Mouse (Mus musculus) hindbrain, embryonic 13.5 days (tissue): Measurements from ENCODE around the gene Gm5475. TPM values are rescaled to one million over a fixed set of nuclear protein-coding genes. Genes with fewer than 3 reads are reported as not detected.
A peak's percentile ranks its signal among the peaks of the same experiment; 100 is the strongest.

Source experiments
- ATAC-seq: fragments of 200-750 bp; cut with Nextera tagmentation; 2 replicates; pipeline ENCODE4 v1.8.0; 2017; ENCODE audit warnings: moderate TSS enrichment; ENCODE audit not compliant: low FRiP score
- H3K27ac ChIP-seq: fragments of 300-500 bp; sonication (generic); 2 replicates; pipeline ENCODE4 v1.5.1; 2015; ENCODE audit warnings: inconsistent platforms, mild to moderate bottlenecking, moderate library complexity
- H3K27me3 ChIP-seq: fragments of 300-500 bp; sonication (generic); 2 replicates; pipeline ENCODE4 v1.6.1; 2015; ENCODE audit warnings: mild to moderate bottlenecking, inconsistent platforms
- H3K36me3 ChIP-seq: fragments of 300-500 bp; sonication (generic); 2 replicates; pipeline ENCODE4 v1.6.1; 2015; ENCODE audit warnings: mild to moderate bottlenecking, inconsistent platforms
- H3K4me1 ChIP-seq: fragments of 300-500 bp; sonication (generic); replicated peaks from 2 replicates; pipeline ENCODE4 v1.6.1; 2015; ENCODE audit warnings: inconsistent platforms
- H3K4me2 ChIP-seq: fragments of 300-500 bp; sonication (generic); 2 replicates; pipeline ENCODE4 v1.6.1; 2015; ENCODE audit warnings: inconsistent platforms, mild to moderate bottlenecking, moderate library complexity
- H3K4me3 ChIP-seq: fragments of 300-500 bp; sonication (generic); 2 replicates; pipeline ENCODE4 v1.5.1; 2015; ENCODE audit warnings: mild to moderate bottlenecking, inconsistent platforms
- H3K9ac ChIP-seq: fragments of 300-500 bp; sonication (generic); 2 replicates; pipeline ENCODE4 v1.6.1; 2015; ENCODE audit warnings: mild to moderate bottlenecking, inconsistent platforms
- H3K9me3 ChIP-seq: fragments of 300-500 bp; sonication (generic); 2 replicates; pipeline ENCODE4 v1.6.1; 2016; ENCODE audit warnings: inconsistent platforms
- WGBS: fragments of 180-500 bp; shearing (Covaris S2); methylation state at CpG from one replicate; pipeline ENCODE4 v1.1.7; 2015; 5-methylcytosine and 5-hydroxymethylcytosine counted together
- polyA plus RNA-seq: library from polyadenylated mRNA; unstranded; fragments of >200 nt; fragmentation: Nextera tagmentation; extraction: Ambion mirVana; gene quantifications from 2 replicates; pipeline ENCODE4 v1.2.1, GENCODE M21; 2015

Gm5475 gene
- polyA plus RNA-seq, 1 experiment from 2014 or later = 0.10 TPM

DNA sequence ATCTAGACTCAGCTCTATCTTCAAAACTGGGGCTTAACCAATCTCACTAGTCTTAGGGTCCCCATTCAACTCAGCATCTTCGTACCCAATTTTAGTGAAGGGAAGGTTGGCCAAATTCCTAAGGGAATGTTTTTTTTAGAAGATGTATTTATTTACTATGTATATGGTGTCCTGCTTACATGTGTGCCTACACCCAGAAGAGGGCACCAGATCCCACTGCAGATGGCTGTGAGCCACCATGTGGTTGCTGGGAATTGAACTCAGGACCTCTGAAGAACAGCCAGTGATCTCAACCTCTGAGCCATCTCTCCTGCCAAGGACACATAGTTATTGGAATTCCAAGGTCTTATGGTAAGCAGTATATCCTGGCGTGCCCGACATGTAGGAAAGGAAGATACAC lies 26.4 kb upstream of the Gm5475 start:
- peaks cover 77% of the 10 kb centered on the region for H3K36me3 ChIP-seq
- H3K4me3 ChIP-seq = no peak overlapping the region
- WGBS = 97% methylated on average over 3 of the region's 3 CpGs

DNA sequence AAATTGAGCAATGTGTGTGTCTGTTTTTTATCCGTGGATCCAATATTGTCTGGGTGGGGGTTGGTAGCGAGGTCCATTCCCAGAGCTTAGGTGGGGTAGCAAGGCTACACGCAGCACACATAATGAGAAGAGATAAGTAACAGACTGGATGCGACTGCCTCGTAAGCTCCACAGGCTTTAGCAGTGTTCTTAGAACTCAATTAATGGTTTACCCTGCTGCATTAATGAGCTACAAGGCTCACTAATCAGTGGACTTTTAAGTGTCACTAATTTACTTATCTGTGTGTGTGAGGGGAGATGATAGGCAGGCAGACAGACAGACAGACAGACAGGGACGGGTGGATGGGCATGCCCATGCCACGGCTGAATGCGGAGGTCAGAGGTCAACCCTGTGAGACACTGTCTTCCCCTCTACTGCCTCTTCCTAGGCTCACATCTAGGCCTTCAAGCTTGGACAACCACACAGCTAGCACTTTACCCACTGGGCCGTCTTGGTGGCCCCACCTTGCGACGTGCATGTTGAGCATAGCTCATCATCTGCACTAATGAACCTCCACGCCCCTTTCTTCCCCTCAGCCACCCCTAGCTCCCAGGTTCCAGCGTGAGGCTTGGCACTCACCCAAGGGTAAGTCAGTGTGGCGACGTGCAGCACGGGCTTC lies 21.2 kb upstream of the Gm5475 start:
- WGBS = 86% methylated on average over 16 of the region's 16 CpGs
- Histone ChIP-seq H3K9me3 (no peaks in the 10 kb centered on the region), H3K36me3 (peaks cover 99% of the 10 kb centered on the region), H3K9ac (no peak overlapping the region), H3K4me1 (no peaks in the 10 kb centered on the region), H3K27me3 (no peaks in the 10 kb centered on the region), H3K4me3 (no peak overlapping the region), H3K4me2 (no peak overlapping the region), H3K27ac (no peak overlapping the region)
- ATAC-seq = no peak

More for the DNA sequence above, 26.4 kb upstream of the Gm5475 start:
- H3K4me1 ChIP-seq = no peaks in the 10 kb centered on the region
- no peaks in the 10 kb centered on the region for H3K9me3 ChIP-seq
- ATAC-seq = no peak
- H3K9ac ChIP-seq = no peak overlapping the region
- no peak overlapping the region for H3K27ac ChIP-seq
- H3K4me2 ChIP-seq = no peak overlapping the region
- H3K27me3 ChIP-seq = no peaks in the 10 kb centered on the region

DNA sequence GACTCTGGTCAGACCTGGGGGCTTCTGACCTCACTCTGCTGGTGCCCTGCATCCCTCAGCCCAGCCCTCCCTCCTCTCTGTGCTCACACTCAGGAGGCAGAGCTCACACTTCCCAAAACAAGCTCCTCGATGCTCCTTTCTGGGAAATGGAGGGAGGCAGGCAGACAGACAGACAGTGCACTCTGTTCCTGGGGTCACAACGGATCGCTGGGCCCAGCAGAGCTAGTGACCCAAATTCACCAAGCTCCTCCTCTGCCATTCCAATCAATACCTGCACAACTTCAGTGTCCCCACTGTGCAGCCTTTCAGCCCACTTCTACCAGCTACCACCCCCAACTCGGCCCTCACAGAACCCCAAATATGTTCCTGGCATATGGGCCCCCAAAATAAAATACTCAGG lies 20.1 kb upstream of the Gm5475 start:
- H3K4me1 ChIP-seq = no peaks in the 10 kb centered on the region
- H3K36me3 ChIP-seq = peaks cover 95% of the 10 kb centered on the region
- no peak overlapping the region for H3K4me2 ChIP-seq
- H3K9me3 ChIP-seq = no peaks in the 10 kb centered on the region
- no peaks in the 10 kb centered on the region for H3K27me3 ChIP-seq
- no peak overlapping the region for H3K27ac ChIP-seq
- H3K4me3 ChIP-seq = no peak overlapping the region
- ATAC-seq = no peak
- no peak overlapping the region for H3K9ac ChIP-seq
- 92% methylated on average over 4 of the region's 4 CpGs for WGBS

DNA sequence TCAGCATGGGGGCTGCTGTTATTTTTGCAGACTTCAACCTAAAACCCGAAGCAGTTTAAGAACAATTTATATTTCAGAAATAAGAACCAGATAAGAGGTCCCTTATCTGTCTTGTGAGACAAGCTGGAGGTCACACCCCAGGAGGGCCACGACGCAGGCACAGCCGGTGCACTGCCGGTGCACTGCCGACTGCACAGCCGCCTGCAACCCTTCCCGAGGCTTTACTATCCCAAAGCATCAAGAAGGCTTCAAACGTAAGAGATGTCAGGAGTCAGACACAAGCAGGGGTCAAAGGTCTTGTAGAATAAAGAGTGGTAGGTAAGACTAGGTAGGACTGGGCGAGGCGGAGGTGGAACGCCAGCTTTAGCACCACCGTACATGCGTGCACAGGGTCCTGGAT lies 19.6 kb upstream of the Gm5475 start:
- H3K9me3 ChIP-seq = no peaks in the 10 kb centered on the region
- peaks cover 93% of the 10 kb centered on the region for H3K36me3 ChIP-seq
- no peaks in the 10 kb centered on the region for H3K27me3 ChIP-seq
- ATAC-seq = no peak
- no peak overlapping the region for H3K9ac ChIP-seq
- H3K4me3 ChIP-seq = no peak overlapping the region
- 93% methylated on average over 14 of the region's 14 CpGs for WGBS
- H3K4me1 ChIP-seq = no peaks in the 10 kb centered on the region
- H3K27ac ChIP-seq = no peak overlapping the region
- no peak overlapping the region for H3K4me2 ChIP-seq

DNA sequence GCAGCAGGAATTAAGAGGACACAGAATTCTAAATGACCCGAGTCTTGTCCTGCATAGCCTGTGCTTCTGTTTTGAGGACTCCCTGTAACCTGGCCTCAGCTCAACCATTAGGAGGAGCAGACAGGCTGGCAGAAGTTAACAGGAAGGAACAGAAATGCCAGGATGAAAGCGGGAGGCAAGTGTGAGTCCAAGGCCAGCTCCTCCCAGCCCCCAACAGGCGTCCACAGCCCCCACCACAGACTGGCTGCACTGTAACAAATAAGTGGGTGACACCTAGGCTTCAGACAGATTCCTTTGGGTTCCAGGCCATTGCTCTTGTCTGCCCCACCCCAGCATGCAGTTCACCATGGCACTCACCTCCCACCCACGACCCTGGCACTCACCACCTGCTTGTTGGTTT lies 19.1 kb upstream of the Gm5475 start:
- peaks cover 93% of the 10 kb centered on the region for H3K36me3 ChIP-seq
- WGBS = 95% methylated on average over 4 of the region's 4 CpGs
- no peaks in the 10 kb centered on the region for H3K4me1 ChIP-seq

DNA sequence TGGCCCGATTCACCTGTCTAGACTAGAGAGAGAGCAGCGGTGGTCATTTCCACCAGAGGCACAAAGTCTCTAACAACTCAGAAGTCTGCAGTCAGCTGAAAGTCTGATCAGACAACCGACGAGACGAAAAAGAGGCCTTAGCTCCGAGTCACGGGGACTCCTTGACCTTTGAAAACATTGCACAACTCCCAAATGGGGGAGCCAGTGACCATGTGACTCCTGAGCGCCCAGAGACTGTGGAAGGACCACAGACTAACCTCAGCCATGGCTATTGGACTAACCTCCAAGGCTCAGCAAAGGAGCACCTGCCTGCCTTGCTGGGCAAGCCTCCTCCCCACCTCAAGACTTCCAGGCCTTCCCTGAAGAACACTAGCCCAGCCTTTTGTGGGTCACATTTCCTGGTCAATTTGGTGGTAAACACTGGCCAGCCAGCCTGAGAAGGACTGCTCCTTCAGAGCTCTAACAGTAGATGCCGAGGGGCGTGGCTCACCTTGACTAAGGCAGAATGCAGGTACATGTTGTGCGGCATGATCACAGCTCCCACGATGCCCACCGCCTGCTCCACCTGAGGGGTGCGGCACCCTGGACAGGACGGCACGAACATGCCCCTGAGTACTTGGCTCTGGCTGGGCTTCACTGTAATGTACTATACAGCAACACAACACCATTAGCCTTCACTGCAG lies 18.5 kb upstream of the Gm5475 start:
- Histone ChIP-seq H3K36me3 (peaks cover 93% of the 10 kb centered on the region), H3K4me1 (no peaks in the 10 kb centered on the region), H3K9me3 (no peaks in the 10 kb centered on the region), H3K27ac (no peak overlapping the region), H3K4me3 (no peak overlapping the region), H3K4me2 (no peak overlapping the region), H3K9ac (no peak overlapping the region), H3K27me3 (no peaks in the 10 kb centered on the region)
- 95% methylated on average over 16 of the region's 16 CpGs for WGBS
- ATAC-seq = no peak

More for the DNA sequence above, 19.1 kb upstream of the Gm5475 start:
- H3K27ac ChIP-seq = no peak overlapping the region
- no peak overlapping the region for H3K9ac ChIP-seq
- H3K27me3 ChIP-seq = no peaks in the 10 kb centered on the region
- no peak for ATAC-seq
- H3K9me3 ChIP-seq = no peaks in the 10 kb centered on the region
- H3K4me2 ChIP-seq = no peak overlapping the region
- H3K4me3 ChIP-seq = no peak overlapping the region

DNA sequence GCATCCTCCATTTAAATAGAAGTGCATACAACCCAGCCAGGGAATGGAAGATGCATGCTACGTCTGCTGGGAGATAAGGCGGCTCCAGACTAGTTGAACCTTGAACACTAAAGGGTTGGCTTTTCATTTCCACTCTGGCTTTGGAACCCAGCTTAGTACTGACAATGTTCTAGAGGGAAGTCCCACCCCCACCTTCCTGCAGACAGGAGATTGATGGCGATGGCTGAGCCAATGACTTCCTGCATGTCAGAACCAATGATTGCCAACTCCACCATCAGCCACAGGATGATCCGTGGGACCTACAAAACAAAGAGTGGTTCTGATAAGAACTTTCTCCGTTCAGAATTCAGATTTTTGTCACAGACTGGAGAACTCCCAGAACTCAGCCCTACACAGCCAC lies 15.9 kb upstream of the Gm5475 start:
- H3K4me1 ChIP-seq = no peaks in the 10 kb centered on the region
- H3K36me3 ChIP-seq = peaks cover 93% of the 10 kb centered on the region
- H3K9me3 ChIP-seq = no peaks in the 10 kb centered on the region
- H3K9ac ChIP-seq = no peak overlapping the region
- no peak overlapping the region for H3K27ac ChIP-seq
- no peak overlapping the region for H3K4me3 ChIP-seq
- H3K27me3 ChIP-seq = no peaks in the 10 kb centered on the region
- 88% methylated on average over 5 of the region's 5 CpGs for WGBS
- no peak overlapping the region for H3K4me2 ChIP-seq
- no peak for ATAC-seq

DNA sequence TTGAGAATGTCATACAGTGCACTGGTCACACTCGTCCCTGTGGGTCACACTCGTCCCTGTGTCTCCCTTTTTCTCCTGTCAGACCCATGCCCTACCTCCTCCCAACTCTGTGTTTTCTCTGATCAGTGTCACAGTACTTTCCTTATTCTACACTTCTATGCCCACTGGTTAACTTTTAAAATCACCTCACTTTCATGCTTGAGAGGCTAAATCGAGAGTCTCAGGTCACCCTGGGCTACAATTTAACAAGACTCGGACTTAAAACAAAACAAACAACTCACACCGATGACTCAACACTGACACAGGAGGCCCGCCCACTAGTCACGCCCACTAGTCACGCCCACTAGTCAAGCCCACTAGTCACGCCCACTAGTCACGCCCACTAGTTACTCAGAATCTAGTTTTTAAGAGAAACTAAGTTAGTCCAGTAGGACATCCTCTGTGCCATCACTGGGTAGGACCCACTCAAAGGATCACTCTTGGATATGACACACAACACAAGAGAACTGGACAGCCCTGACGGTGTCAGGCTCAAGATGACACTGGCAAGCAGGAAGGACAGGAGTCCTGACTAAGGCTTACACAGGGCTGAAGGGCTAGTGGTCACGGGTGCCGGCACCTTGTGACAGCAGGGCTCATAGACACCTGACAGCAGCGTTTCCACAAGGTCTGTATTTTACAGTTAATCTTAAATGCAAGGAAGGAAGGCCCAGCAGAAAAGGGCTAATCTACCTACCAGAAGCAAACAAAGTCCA lies 10.9 kb upstream of the Gm5475 start:
- peaks cover 51% of the 10 kb centered on the region for H3K36me3 ChIP-seq
- no peak overlapping the region for H3K4me2 ChIP-seq
- H3K27me3 ChIP-seq = no peaks in the 10 kb centered on the region
- H3K9ac ChIP-seq = no peak overlapping the region
- no peak overlapping the region for H3K4me3 ChIP-seq
- H3K4me1 ChIP-seq = peaks cover 4% of the 10 kb centered on the region; the same call in 1 of the 2 replicates
- no peak overlapping the region for H3K27ac ChIP-seq
- no peaks in the 10 kb centered on the region for H3K9me3 ChIP-seq
- no peak for ATAC-seq
- 62% methylated on average over 14 of the region's 14 CpGs for WGBS

DNA sequence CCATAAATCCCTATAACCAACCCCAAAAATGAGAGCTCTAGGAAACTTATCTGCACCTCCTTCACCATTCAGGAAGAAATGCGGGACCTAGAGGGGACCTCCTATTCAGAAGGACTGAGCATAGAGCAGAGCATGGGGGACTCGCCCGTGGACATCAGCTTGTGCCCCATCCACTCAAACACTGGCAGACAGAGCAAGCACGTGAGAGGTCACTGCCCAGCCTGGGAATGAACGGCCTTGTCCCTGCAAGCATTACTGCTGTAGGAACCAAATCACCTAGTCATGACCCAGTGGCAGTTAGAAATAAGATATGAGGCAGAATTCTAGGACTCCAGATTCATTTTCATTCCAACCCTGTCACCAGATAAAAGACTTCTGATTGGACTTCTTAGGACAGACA lies 10.2 kb upstream of the Gm5475 start:
- ATAC-seq = no peak
- 94% methylated on average over 5 of the region's 5 CpGs for WGBS

DNA sequence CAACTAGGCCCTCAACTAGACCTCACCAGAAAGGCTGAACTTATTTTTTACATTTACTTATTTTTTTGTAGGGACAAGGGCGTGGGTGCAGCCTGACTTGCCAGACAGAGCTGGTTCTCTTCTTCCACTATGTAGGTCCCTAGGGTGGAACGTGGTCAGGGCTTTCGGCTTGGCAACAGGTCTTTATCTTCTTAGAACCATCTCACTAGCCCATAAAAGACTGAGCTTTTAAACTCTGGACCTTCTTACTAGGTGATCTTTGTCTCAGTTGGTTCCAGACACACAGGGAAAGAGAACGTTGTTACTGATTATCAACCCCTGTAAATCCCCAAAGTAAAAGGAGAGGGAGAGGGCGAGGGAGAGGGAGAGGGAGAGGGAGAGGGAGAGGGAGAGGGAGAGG lies 8.6 kb upstream of the Gm5475 start:
- no peak for ATAC-seq
- Histone ChIP-seq H3K27ac (no peak overlapping the region), H3K9ac (no peak overlapping the region), H3K9me3 (no peaks in the 10 kb centered on the region), H3K27me3 (no peaks in the 10 kb centered on the region), H3K4me3 (no peak overlapping the region), H3K4me2 (no peak overlapping the region), H3K36me3 (peaks cover 35% of the 10 kb centered on the region), H3K4me1 (peaks cover 12% of the 10 kb centered on the region)
- WGBS = 78% methylated on average over 4 of the region's 5 CpGs

More for the DNA sequence above, 10.2 kb upstream of the Gm5475 start:
- Histone ChIP-seq H3K9me3 (no peaks in the 10 kb centered on the region), H3K4me2 (no peak overlapping the region), H3K27ac (no peak overlapping the region), H3K36me3 (peaks cover 48% of the 10 kb centered on the region), H3K4me1 (peaks cover 6% of the 10 kb centered on the region; the same call in 1 of the 2 replicates), H3K9ac (no peak overlapping the region), H3K27me3 (no peaks in the 10 kb centered on the region), H3K4me3 (no peak overlapping the region)

DNA sequence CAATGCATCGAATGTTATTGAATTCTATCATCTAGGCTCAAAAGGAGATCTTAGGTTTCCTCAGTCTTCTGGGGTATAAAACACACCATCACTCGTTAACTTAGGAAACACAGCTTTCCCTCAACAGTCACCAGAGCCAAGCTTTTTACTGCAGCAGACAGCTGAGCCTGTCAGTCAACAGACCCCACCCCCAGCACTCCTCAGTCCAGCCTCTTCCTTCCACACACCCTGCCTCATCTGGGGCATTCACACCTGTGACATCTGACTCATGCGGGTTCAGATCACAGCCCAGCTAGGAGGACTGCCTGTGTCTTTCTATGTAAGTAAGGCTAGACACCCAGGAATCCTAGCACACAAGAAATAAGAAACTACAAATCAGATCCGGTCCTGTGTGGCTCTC lies 7.9 kb upstream of the Gm5475 start:
- no peak for ATAC-seq
- 0 out of 2 replicates have a peak overlapping the region, but pooled peaks have one; percentile 6 for H3K9ac ChIP-seq
- peaks cover 29% of the 10 kb centered on the region for H3K36me3 ChIP-seq
- no peak overlapping the region for H3K4me3 ChIP-seq
- H3K27me3 ChIP-seq = no peaks in the 10 kb centered on the region
- H3K4me2 ChIP-seq = no peak overlapping the region
- 82% methylated on average over 4 of the region's 4 CpGs for WGBS
- H3K27ac ChIP-seq = no peak overlapping the region
- peaks cover 14% of the 10 kb centered on the region for H3K4me1 ChIP-seq
- no peaks in the 10 kb centered on the region for H3K9me3 ChIP-seq

DNA sequence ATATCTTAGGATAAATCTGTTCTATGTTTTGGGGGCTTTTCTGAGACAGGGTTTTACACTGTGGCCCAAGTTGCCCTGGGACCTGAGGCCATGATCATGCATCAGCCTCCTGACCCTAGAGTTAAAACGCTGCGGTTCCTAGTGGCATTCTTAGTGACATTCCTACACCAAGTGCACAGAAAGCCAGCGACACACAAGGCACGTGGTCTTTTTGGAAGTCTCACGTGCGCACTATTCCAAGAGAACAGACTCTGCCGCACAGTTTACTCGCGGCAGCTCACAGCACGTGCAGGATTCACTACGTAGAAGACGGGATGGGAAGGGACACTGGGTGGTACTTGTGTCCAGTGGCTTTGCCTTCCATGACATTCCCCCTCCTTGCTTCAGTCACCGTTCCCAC lies 7.0 kb upstream of the Gm5475 start:
- no peaks in the 10 kb centered on the region for H3K9me3 ChIP-seq
- no peak overlapping the region; the same call in 1 of the 2 replicates for H3K9ac ChIP-seq
- peaks cover 23% of the 10 kb centered on the region for H3K4me1 ChIP-seq
- peaks cover 19% of the 10 kb centered on the region for H3K36me3 ChIP-seq
- no peak overlapping the region for H3K4me3 ChIP-seq
- H3K27ac ChIP-seq = no peak overlapping the region
- ATAC-seq = no peak
- H3K27me3 ChIP-seq = no peaks in the 10 kb centered on the region
- 96% methylated on average over 13 of the region's 13 CpGs for WGBS
- H3K4me2 ChIP-seq = no peak overlapping the region
